Mouse (Mus musculus): ENCODE results near the gene Zfp93. TPM values are rescaled to one million over a fixed set of nuclear protein-coding genes. Genes with fewer than 3 reads are reported as not detected.
A peak's percentile ranks its signal among the peaks of the same experiment; 100 is the strongest.
"Not testable (repeated sequence)": the region's sequence is repeated elsewhere in the genome, so short reads cannot be mapped to it uniquely, and the experiment has no call there.

Gene Zfp93
- total and polyA plus RNA-seq, 2 experiments = 1.3 to 3.6 TPM

DNA sequence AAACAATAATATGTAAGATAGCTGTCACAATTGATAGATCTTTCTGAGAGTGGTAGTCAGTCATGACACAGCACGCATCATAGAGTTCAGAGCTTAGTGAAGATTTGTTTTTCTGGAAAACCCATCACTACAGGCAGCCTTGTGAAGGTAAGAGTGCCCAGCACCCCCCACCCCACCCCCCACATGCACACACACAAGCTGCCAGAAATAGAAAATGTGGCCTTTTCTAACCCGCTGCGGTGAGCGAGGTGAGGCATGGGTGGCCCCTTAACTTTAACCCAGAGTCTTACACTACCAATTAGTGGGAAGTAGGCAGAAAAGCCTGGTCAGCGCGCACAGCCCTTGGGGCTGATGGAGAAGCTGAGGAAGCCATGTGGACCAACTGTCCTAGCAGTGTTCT is 971 bp downstream of the Zfp93 start:
- Histone ChIP-seq H3K27ac (replicated peaks; ENCODE audit: insufficient read depth, low read depth, low read length) (no peak overlapping the region), H3K4me1 (ENCODE audit: control insufficient read depth, insufficient read depth, low read length) (no peaks in the 10 kb centered on the region)
- no peak for TF ChIP-seq CTCF (IDR thresholded peaks at IDR 0.05; ENCODE audit: low read depth, low read length)

DNA sequence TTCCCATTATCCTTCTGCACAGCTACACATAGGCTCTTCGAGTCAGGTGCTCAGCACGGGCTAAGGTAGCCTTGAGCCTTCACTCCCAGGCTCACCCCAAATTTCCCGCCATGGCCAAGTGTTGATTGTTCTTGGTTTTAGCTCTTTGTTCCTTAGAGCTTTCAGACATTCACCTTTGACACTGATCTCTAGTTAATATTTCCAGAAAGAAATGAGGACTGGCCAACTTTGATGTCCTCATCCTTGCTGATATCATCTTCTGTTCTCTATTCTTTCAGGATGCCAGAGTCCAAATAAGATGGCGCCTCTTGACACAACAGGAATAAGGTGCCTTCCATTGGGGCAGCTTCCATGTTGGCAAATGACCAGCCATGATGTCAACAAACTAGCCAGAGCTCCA is 4.2 kb downstream of the Zfp93 start:
- Histone ChIP-seq H3K27ac (replicated peaks; ENCODE audit: insufficient read depth, low read depth, low read length) (no peak overlapping the region), H3K27me3 (ENCODE audit: control insufficient read depth, insufficient read depth, low read length) (no peaks in the 10 kb centered on the region), H3K79me2 (ENCODE audit: control insufficient read depth, insufficient read depth, low read length) (no peaks in the 10 kb centered on the region), H3K4me1 (ENCODE audit: control insufficient read depth, insufficient read depth, low read length) (no peaks in the 10 kb centered on the region), H3K36me3 (ENCODE audit: control insufficient read depth, insufficient read depth, low read length) (peaks cover 15% of the 10 kb centered on the region), H3K9ac (ENCODE audit: low read depth, low read length) (no peak overlapping the region), H3K4me3 (ENCODE audit: insufficient read depth, low read depth, low read length) (no peak overlapping the region)
- DNase-seq (ENCODE audit: extremely low read depth, low read depth, low spot score) = peak; percentile 17
- no peak for TF ChIP-seq POLR2A (IDR thresholded peaks at IDR 0.05; ENCODE audit: extremely low read depth, insufficient read depth, low read length)
- TF ChIP-seq CTCF (IDR thresholded peaks at IDR 0.05; ENCODE audit: low read depth, low read length) = no peak
- 89% methylated on average over 4 of the region's 4 CpGs for WGBS

More for the DNA sequence above, 971 bp downstream of the Zfp93 start:
- 95% methylated on average over 6 of the region's 6 CpGs for WGBS
- Histone ChIP-seq H3K36me3 (ENCODE audit: control insufficient read depth, insufficient read depth, low read length) (peaks cover 15% of the 10 kb centered on the region), H3K9ac (ENCODE audit: low read depth, low read length) (no peak overlapping the region), H3K4me3 (ENCODE audit: insufficient read depth, low read depth, low read length) (no peak overlapping the region), H3K27me3 (ENCODE audit: control insufficient read depth, insufficient read depth, low read length) (no peaks in the 10 kb centered on the region), H3K79me2 (ENCODE audit: control insufficient read depth, insufficient read depth, low read length) (no peaks in the 10 kb centered on the region)
- DNase-seq (ENCODE audit: extremely low read depth, low read depth, low spot score) = no peak

DNA sequence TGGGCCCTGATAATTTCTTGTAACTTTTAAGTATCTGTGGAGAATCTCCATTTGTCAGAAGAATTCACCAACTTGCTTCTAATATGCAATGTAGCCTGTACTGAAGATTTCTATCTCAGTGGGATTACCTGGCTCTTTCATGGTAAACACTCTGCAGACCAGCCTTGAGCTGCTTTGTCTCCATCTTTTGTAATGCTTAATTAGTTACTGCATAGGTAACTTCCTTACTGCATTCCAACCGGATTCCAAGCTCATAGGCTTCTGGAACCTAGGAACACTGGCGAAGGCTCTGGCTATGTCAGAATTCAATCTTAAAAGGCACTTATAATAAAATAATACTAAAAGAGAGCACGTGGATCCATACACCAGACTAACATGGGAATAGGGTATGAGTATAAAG is 8.6 kb downstream of the Zfp93 start:
- not testable (repeated sequence) for H3K4me1 ChIP-seq (ENCODE audit: control insufficient read depth, insufficient read depth, low read length); H3K27me3 ChIP-seq (ENCODE audit: control insufficient read depth, insufficient read depth, low read length); H3K79me2 ChIP-seq (ENCODE audit: control insufficient read depth, insufficient read depth, low read length); DNase-seq (ENCODE audit: extremely low read depth, low read depth, low spot score); H3K27ac ChIP-seq (replicated peaks; ENCODE audit: insufficient read depth, low read depth, low read length); H3K9ac ChIP-seq (ENCODE audit: low read depth, low read length); H3K4me3 ChIP-seq (ENCODE audit: insufficient read depth, low read depth, low read length)
- WGBS = 91% methylated on average over 3 of the region's 3 CpGs
- peaks cover 11% of the 10 kb centered on the region for H3K36me3 ChIP-seq (ENCODE audit: control insufficient read depth, insufficient read depth, low read length)

DNA sequence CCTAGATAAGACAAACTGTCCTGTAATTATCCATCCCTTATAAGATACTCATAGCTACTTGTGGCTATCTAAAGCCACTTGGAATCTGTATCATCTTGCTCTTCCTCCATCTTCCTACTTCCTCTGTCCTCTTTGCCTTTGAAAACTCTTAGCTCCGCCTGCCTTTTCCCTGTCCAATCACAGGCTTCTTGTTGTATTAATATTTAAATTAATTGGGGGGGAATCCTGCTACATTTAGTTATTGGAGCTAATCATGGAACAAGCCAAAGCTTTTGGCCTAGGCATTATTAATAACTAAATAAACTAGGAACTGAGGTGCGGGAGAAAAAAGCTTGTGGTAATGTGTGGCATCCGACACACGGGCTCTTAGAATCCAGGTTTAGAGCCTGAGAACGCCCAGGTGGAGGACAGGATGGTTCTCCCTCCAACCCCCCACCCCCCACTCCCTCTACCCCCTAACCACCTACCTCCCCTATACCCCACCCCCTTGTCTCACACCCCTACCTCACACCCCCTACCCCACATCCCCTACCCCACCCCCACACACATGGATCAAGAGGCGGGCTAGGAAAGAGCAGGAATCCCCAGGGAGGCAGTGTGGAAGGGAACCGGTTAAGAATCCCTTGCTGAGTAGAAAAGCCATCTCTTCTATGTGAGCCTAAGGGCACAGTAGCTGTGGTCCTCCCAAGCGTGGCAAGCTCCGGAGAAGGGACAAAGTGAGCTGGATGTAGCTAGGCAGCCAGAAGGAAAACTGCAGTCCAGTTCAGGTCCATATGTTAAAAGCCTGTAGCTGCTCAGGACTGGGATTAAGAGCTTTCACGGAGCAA is 10.0 kb downstream of the Zfp93 start:
- Histone ChIP-seq H3K9ac (ENCODE audit: low read depth, low read length) (no peak overlapping the region), H3K79me2 (ENCODE audit: control insufficient read depth, insufficient read depth, low read length) (no peaks in the 10 kb centered on the region), H3K27me3 (ENCODE audit: control insufficient read depth, insufficient read depth, low read length) (no peaks in the 10 kb centered on the region), H3K36me3 (ENCODE audit: control insufficient read depth, insufficient read depth, low read length) (no peaks in the 10 kb centered on the region), H3K4me1 (ENCODE audit: control insufficient read depth, insufficient read depth, low read length) (no peaks in the 10 kb centered on the region), H3K4me3 (ENCODE audit: insufficient read depth, low read depth, low read length) (no peak overlapping the region), H3K27ac (replicated peaks; ENCODE audit: insufficient read depth, low read depth, low read length) (no peak overlapping the region)
- WGBS = 61% methylated on average over 10 of the region's 10 CpGs
- TF ChIP-seq CTCF (IDR thresholded peaks at IDR 0.05; ENCODE audit: low read depth, low read length) = no peak
- TF ChIP-seq POLR2A (IDR thresholded peaks at IDR 0.05; ENCODE audit: extremely low read depth, insufficient read depth, low read length) = no peak
- DNase-seq (ENCODE audit: extremely low read depth, low read depth, low spot score) = no peak

DNA sequence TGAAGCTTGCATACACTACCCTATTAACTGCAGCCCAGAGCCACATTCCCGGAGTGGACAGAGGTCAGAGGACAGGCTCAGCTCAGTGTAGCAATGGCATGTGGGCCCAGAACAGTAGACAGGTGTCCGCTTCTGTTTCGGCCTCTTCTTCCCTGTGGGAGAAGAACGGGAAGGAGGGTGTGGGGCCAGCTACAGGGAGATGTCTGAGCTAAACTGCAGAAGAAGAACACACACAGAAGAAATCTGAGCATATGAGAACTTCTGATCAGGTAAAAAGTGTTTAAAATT is 10.6 kb downstream of the Zfp93 start:
- 57% methylated on average over 4 of the region's 4 CpGs for WGBS
- Histone ChIP-seq H3K36me3 (ENCODE audit: control insufficient read depth, insufficient read depth, low read length) (no peaks in the 10 kb centered on the region), H3K4me1 (ENCODE audit: control insufficient read depth, insufficient read depth, low read length) (no peaks in the 10 kb centered on the region), H3K9ac (ENCODE audit: low read depth, low read length) (no peak overlapping the region), H3K4me3 (ENCODE audit: insufficient read depth, low read depth, low read length) (no peak overlapping the region), H3K27me3 (ENCODE audit: control insufficient read depth, insufficient read depth, low read length) (no peaks in the 10 kb centered on the region), H3K27ac (replicated peaks; ENCODE audit: insufficient read depth, low read depth, low read length) (no peak overlapping the region), H3K79me2 (ENCODE audit: control insufficient read depth, insufficient read depth, low read length) (no peaks in the 10 kb centered on the region)
- TF ChIP-seq CTCF (IDR thresholded peaks at IDR 0.05; ENCODE audit: low read depth, low read length) = no peak
- DNase-seq (ENCODE audit: extremely low read depth, low read depth, low spot score) = no peak

DNA sequence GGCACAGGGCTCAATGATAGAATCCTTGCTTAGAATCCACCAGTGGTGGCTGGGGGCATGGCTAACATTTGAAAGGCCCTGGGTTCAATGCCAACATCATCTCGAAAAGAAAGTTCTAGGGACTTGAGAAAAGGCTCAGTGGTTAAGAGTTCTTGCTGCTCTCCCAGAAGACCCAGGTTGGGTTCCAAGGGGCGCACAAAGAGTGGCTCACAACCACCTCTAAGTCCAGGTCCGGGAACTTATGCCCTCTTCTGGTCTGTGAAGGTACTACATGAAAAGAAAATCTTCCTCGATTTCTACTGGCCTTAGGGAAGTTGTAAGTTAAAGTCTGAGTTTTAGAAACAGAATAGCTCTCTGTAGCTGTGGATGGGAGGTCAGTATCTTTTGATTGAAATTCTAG is 15.9 kb downstream of the Zfp93 start:
- Histone ChIP-seq H3K9ac (ENCODE audit: low read depth, low read length) (no peak overlapping the region), H3K79me2 (ENCODE audit: control insufficient read depth, insufficient read depth, low read length) (no peaks in the 10 kb centered on the region), H3K27ac (replicated peaks; ENCODE audit: insufficient read depth, low read depth, low read length) (no peak overlapping the region), H3K36me3 (ENCODE audit: control insufficient read depth, insufficient read depth, low read length) (no peaks in the 10 kb centered on the region), H3K4me1 (ENCODE audit: control insufficient read depth, insufficient read depth, low read length) (no peaks in the 10 kb centered on the region), H3K27me3 (ENCODE audit: control insufficient read depth, insufficient read depth, low read length) (no peaks in the 10 kb centered on the region), H3K4me3 (ENCODE audit: insufficient read depth, low read depth, low read length) (no peak overlapping the region)
- DNase-seq (ENCODE audit: extremely low read depth, low read depth, low spot score) = no peak
- 47% methylated on average over 4 of the region's 4 CpGs for WGBS
- TF ChIP-seq CTCF (IDR thresholded peaks at IDR 0.05; ENCODE audit: low read depth, low read length) (peak; percentile 29), POLR2A (IDR thresholded peaks at IDR 0.05; ENCODE audit: extremely low read depth, insufficient read depth, low read length) (no peak)
